Mouse (Mus musculus): ENCODE data around the gene Rhox3a2. TPM values are rescaled to one million over a fixed set of nuclear protein-coding genes. Genes with fewer than 3 reads are reported as not detected.
"Not testable (repeated sequence)": the region's sequence is repeated elsewhere in the genome, so short reads cannot be mapped to it uniquely, and the experiment has no call there.

Gene Rhox3a2
- not detected in 2 replicates for total RNA-seq (2015)
- not detected in 2 replicates for total RNA-seq (2017)

- ATAC-seq (replicated peaks; ENCODE audit: poor library complexity): not testable (repeated sequence)
Observed at GRCm38 (mm10) chrX:37379728-37380127, at the start of gene Rhox3a2. Gene Rhox3a2, plus strand, starts transcription at chrX:37380028.

- not testable (repeated sequence) for ATAC-seq (replicated peaks; ENCODE audit: poor library complexity)
Observed at GRCm38 (mm10) chrX:37390548-37390947, 10.7 kb downstream of the Rhox3a2 start, which contains the start of gene Rhox4a2. Gene Rhox4a2, plus strand, starts transcription at chrX:37390848.

GRCm38 (mm10) chrX:37411767-37412166 lies 31.9 kb downstream of the Rhox3a2 start, which contains the start of gene Rhox2b:
Gene Rhox2b, plus strand, starts transcription at chrX:37412067.
- not testable (repeated sequence) for ATAC-seq (replicated peaks; ENCODE audit: poor library complexity)

- ATAC-seq (replicated peaks; ENCODE audit: poor library complexity): not testable (repeated sequence)
Observed at GRCm38 (mm10) chrX:37432194-37432593, 52.4 kb downstream of the Rhox3a2 start, which contains the start of gene Rhox4b. Gene Rhox4b, plus strand, starts transcription at chrX:37432494.

Other genes with a start within 250 kb of the Rhox3a2 start
- 0.20 TPM in 1 of 2 replicates, not detected in the other for gene Akap14, start 211.2 kb upstream of the Rhox3a2 start, total RNA-seq (2015)
- gene Akap14, start 211.2 kb upstream of the Rhox3a2 start, total RNA-seq (2017): not detected in 2 replicates
- gene Ndufa1, start 188.9 kb upstream of the Rhox3a2 start, total RNA-seq (2015): 169 and 211 TPM in 2 replicates
- gene Ndufa1, start 188.9 kb upstream of the Rhox3a2 start, total RNA-seq (2017): 92.0 and 145 TPM in 2 replicates
- 6.6 and 9.7 TPM in 2 replicates for gene Rnf113a1, start 188.8 kb upstream of the Rhox3a2 start, total RNA-seq (2015)
- gene Rnf113a1, start 188.8 kb upstream of the Rhox3a2 start, total RNA-seq (2017): 4.4 and 6.0 TPM in 2 replicates
- gene Gm9, start 169.0 kb upstream of the Rhox3a2 start, total RNA-seq (2015): not detected in 2 replicates
- not detected in 2 replicates for gene Gm9, start 169.0 kb upstream of the Rhox3a2 start, total RNA-seq (2017)
- gene Rhox1, start 157.8 kb upstream of the Rhox3a2 start, total RNA-seq (2015): not detected in 2 replicates
- not detected in 2 replicates for gene Rhox1, start 157.8 kb upstream of the Rhox3a2 start, total RNA-seq (2017)
- gene Rhox2a, start 135.1 kb upstream of the Rhox3a2 start, total RNA-seq (2015): not detected in 2 replicates
- gene Rhox2a, start 135.1 kb upstream of the Rhox3a2 start, total RNA-seq (2017): not detected in 2 replicates
- not detected in 2 replicates for gene Rhox3a, start 130.1 kb upstream of the Rhox3a2 start, total RNA-seq (2015)
- gene Rhox3a, start 130.1 kb upstream of the Rhox3a2 start, total RNA-seq (2017): not detected in 2 replicates
- gene Rhox4a, start 114.7 kb upstream of the Rhox3a2 start, total RNA-seq (2015): not detected in 2 replicates
- not detected in 2 replicates for gene Rhox4a, start 114.7 kb upstream of the Rhox3a2 start, total RNA-seq (2017)
- not detected in 2 replicates for gene Rhox4a2, start 10.8 kb downstream of the Rhox3a2 start, total RNA-seq (2015)
- gene Rhox4a2, start 10.8 kb downstream of the Rhox3a2 start, total RNA-seq (2017): not detected in 2 replicates
- gene Rhox2b, start 32.0 kb downstream of the Rhox3a2 start, total RNA-seq (2015): not detected in 2 replicates
- gene Rhox2b, start 32.0 kb downstream of the Rhox3a2 start, total RNA-seq (2017): not detected in 2 replicates
- not detected in 2 replicates for gene Rhox4b, start 52.5 kb downstream of the Rhox3a2 start, total RNA-seq (2015)
- gene Rhox4b, start 52.5 kb downstream of the Rhox3a2 start, total RNA-seq (2017): not detected in 2 replicates
- gene Rhox2c, start 73.7 kb downstream of the Rhox3a2 start, total RNA-seq (2015): not detected in 2 replicates
- gene Rhox2c, start 73.7 kb downstream of the Rhox3a2 start, total RNA-seq (2017): not detected in 2 replicates
- gene Rhox3c, start 78.6 kb downstream of the Rhox3a2 start, total RNA-seq (2015): not detected in 2 replicates
- not detected in 2 replicates for gene Rhox3c, start 78.6 kb downstream of the Rhox3a2 start, total RNA-seq (2017)
- gene Rhox4c, start 100.3 kb downstream of the Rhox3a2 start, total RNA-seq (2015): not detected in 2 replicates
- gene Rhox4c, start 100.3 kb downstream of the Rhox3a2 start, total RNA-seq (2017): not detected in 2 replicates
- gene Rhox2d, start 113.4 kb downstream of the Rhox3a2 start, total RNA-seq (2015): not detected in 2 replicates
- not detected in 2 replicates for gene Rhox2d, start 113.4 kb downstream of the Rhox3a2 start, total RNA-seq (2017)
- not detected in 2 replicates for gene Rhox4d, start 134.3 kb downstream of the Rhox3a2 start, total RNA-seq (2015)
- not detected in 2 replicates for gene Rhox4d, start 134.3 kb downstream of the Rhox3a2 start, total RNA-seq (2017)
- gene Rhox2e, start 150.4 kb downstream of the Rhox3a2 start, total RNA-seq (2015): not detected in 2 replicates
- not detected in 2 replicates for gene Rhox2e, start 150.4 kb downstream of the Rhox3a2 start, total RNA-seq (2017)
- not detected in 2 replicates for gene Rhox3e, start 162.0 kb downstream of the Rhox3a2 start, total RNA-seq (2015)
- gene Rhox3e, start 162.0 kb downstream of the Rhox3a2 start, total RNA-seq (2017): not detected in 2 replicates
- not detected in 2 replicates for gene Rhox4e, start 177.4 kb downstream of the Rhox3a2 start, total RNA-seq (2015)
- not detected in 2 replicates for gene Rhox4e, start 177.4 kb downstream of the Rhox3a2 start, total RNA-seq (2017)
- gene Rhox2f, start 191.4 kb downstream of the Rhox3a2 start, total RNA-seq (2015): not detected in 2 replicates
- gene Rhox2f, start 191.4 kb downstream of the Rhox3a2 start, total RNA-seq (2017): not detected in 2 replicates
- gene Rhox3f, start 201.0 kb downstream of the Rhox3a2 start, total RNA-seq (2015): not detected in 2 replicates
- gene Rhox3f, start 201.0 kb downstream of the Rhox3a2 start, total RNA-seq (2017): not detected in 2 replicates
- not detected in 2 replicates for gene Rhox4f, start 227.7 kb downstream of the Rhox3a2 start, total RNA-seq (2015)
- gene Rhox4f, start 227.7 kb downstream of the Rhox3a2 start, total RNA-seq (2017): not detected in 2 replicates
- gene Rhox3g, start 248.6 kb downstream of the Rhox3a2 start, total RNA-seq (2015): not detected in 2 replicates
- gene Rhox3g, start 248.6 kb downstream of the Rhox3a2 start, total RNA-seq (2017): not detected in 2 replicates

Measured in megakaryocyte progenitor cell, adult 5-6 weeks (primary cell).